Comparison of ENCODE assay signal across 8 mouse cellular contexts in the genomic region with DNA sequence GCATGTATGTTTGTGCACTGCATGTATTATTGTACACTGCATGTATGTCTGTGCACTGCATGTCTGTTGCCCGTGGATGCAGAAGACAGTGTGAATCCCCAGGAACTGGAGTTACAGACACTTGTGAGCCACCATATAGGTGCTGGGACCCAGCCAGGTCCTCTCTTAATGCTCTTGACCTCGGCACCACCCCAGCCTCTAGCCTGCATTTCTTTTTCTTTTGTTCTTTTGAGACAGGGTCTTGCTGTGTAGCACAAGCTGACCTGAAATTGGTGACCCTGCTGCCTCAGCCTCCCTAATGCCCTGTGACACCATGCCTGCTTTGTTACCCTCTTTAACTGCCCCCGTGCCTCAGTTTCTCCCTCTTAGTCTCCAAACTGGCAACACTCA. TPM values are rescaled to one million over a fixed set of nuclear protein-coding genes. Genes with fewer than 3 reads are reported as not detected.
DNase-seq lines count a peak whose midpoint lies in the region; ATAC-seq and TF ChIP-seq lines count a peak whose summit lies in the region.

No protein-coding gene starts in this region.

- H3K27ac ChIP-seq in left cerebral cortex, adult 2 months = peak overlapping the region; percentile 81
- peak overlapping the region; percentile 83 for H3K27ac ChIP-seq in embryonic facial prominence, embryonic 10.5 days (replicated peaks)
- peak overlapping the region; percentile 82 for H3K27ac ChIP-seq in intestine, embryonic 15.5 days

- 0 out of 2 replicates have a peak, but pooled peaks have one; percentile 0 for ATAC-seq in intestine, embryonic 15.5 days

- WGBS in embryonic facial prominence, embryonic 10.5 days = 22% methylated on average over 3 of the region's 3 CpGs
- 21% methylated on average over 3 of the region's 3 CpGs for WGBS in intestine, embryonic 15.5 days

- H3K9me3 ChIP-seq in embryonic facial prominence, embryonic 10.5 days = peaks cover 4% of the 10 kb centered on the region; the same call in 1 of the 2 replicates
- H3K9me3 ChIP-seq in intestine, embryonic 15.5 days = no peaks in the 10 kb centered on the region

- TF ChIP-seq CTCF in left cerebral cortex, adult 2 months (IDR thresholded peaks at IDR 0.05) = no peak

- intact Hi-C loops in left cerebral cortex, adult 2 months (cut with DNase I) = no loop called here

- peak overlapping the region; percentile 46 for H3K4me3 ChIP-seq in left cerebral cortex, adult 2 months
- H3K4me3 ChIP-seq in embryonic facial prominence, embryonic 10.5 days = peak overlapping the region; percentile 62
- H3K4me3 ChIP-seq in intestine, embryonic 15.5 days (replicated peaks) = peak overlapping the region; percentile 62
- peak overlapping the region; percentile 79 for H3K4me3 ChIP-seq in myocyte

- H3K4me1 ChIP-seq in embryonic facial prominence, embryonic 10.5 days = peaks cover 42% of the 10 kb centered on the region
- H3K4me1 ChIP-seq in intestine, embryonic 15.5 days (replicated peaks) = peaks cover 29% of the 10 kb centered on the region

- H3K9ac ChIP-seq in intestine, embryonic 15.5 days = peak overlapping the region; percentile 78

- H3ac ChIP-seq in myocyte (ENCODE audit: control insufficient read depth, insufficient read length) = peak overlapping the region; percentile 41

- no peaks in the 10 kb centered on the region for H3K36me3 ChIP-seq in embryonic facial prominence, embryonic 10.5 days (replicated peaks)
- no peaks in the 10 kb centered on the region for H3K36me3 ChIP-seq in intestine, embryonic 15.5 days
- no peaks in the 10 kb centered on the region for H3K36me3 ChIP-seq in myocyte (ENCODE audit: control insufficient read depth, insufficient read depth)

- DNase-seq in left cerebral cortex, adult 2 months (ENCODE audit: extremely low spot score in 1 of 2, low spot score in 2 of 2) = no peak
- no peak for DNase-seq in left cerebral cortex, adult 8-10 months (ENCODE audit: low spot score in 2 of 2)
- no peak for DNase-seq in embryonic facial prominence, embryonic 10.5 days (ENCODE audit: low spot score)
- DNase-seq in right cerebral cortex, adult 2 months (ENCODE audit: low spot score in 2 of 2) = no peak
- DNase-seq in left cerebral cortex, adult 11 months (ENCODE audit: low spot score) = no peak
- DNase-seq in c-Kit-positive CD71-positive TER-119-positive erythroid progenitor cells, embryonic 14.5 days (ENCODE audit: low spot score) = no peak

- TF ChIP-seq POLR2A in myocyte (IDR thresholded peaks at IDR 0.05; ENCODE audit: insufficient read length, low read depth) = peak; percentile 24

- peak overlapping the region; percentile 92 for H3K4me2 ChIP-seq in intestine, embryonic 15.5 days (replicated peaks)
- peak overlapping the region; percentile 85 for H3K4me2 ChIP-seq in myocyte (ENCODE audit: low read depth)

- peaks cover 32% of the 10 kb centered on the region for H3K79me2 ChIP-seq in myocyte (ENCODE audit: control insufficient read depth, insufficient read depth)

- peaks cover 60% of the 10 kb centered on the region for H3K27me3 ChIP-seq in embryonic facial prominence, embryonic 10.5 days (replicated peaks; ENCODE audit: low read depth, poor library complexity, severe bottlenecking)
- H3K27me3 ChIP-seq in intestine, embryonic 15.5 days (replicated peaks) = no peaks in the 10 kb centered on the region
- no peaks in the 10 kb centered on the region for H3K27me3 ChIP-seq in myocyte (ENCODE audit: control insufficient read depth, insufficient read depth, insufficient read length)

TF ChIP-seq in myocyte, 11 proteins besides CTCF, POLR2A, EP300 and RAD21:
- TF ChIP-seq REST (IDR thresholded peaks at IDR 0.05; ENCODE audit: insufficient read depth, insufficient read length) (no peak), POLR2AphosphoS2 (IDR thresholded peaks at IDR 0.05; ENCODE audit: insufficient read length, low read depth) (no peak), MAX (IDR thresholded peaks at IDR 0.05; ENCODE audit: low read depth) (no peak), USF1 (IDR thresholded peaks at IDR 0.05; ENCODE audit: low read depth) (no peak), TCF3 (IDR thresholded peaks at IDR 0.05; ENCODE audit: insufficient read length, low read depth) (no peak), MYOD1 (IDR thresholded peaks at IDR 0.05; ENCODE audit: control insufficient read depth in 1 of 3, insufficient read length in 2 of 3, low read depth in 2 of 3) (no peak), MYOG (IDR thresholded peaks at IDR 0.05; ENCODE audit: control insufficient read depth in 1 of 3, insufficient read depth in 1 of 3, insufficient read length in 2 of 3, low read depth in 2 of 3) (no peak), E2F4 (IDR thresholded peaks at IDR 0.05; ENCODE audit: insufficient read depth) (no peak)

RNA-seq across cellular contexts. Expression of gene Adgre5, which starts 0.5 kb away (rescaled TPM):
- total RNA-seq in left cerebral cortex, adult 2 months (2021) = 10 to 100 TPM in 1 of 2 experiments, 1 to 10 TPM in 1; 8.9 to 11.5 TPM
- 10 to 100 TPM in 1 of 4 experiments, 1 to 10 TPM in 3; 8.3 to 12.2 (median 8.8) TPM for total RNA-seq in left cerebral cortex, adult 8-10 months (2022)
- 7.8 and 11.5 TPM in 2 replicates for polyA plus RNA-seq in embryonic facial prominence, embryonic 10.5 days (2016; fragmentation: Nextera tagmentation; extraction: Ambion mirVana)
- 32.3 and 35.4 TPM in 2 replicates for polyA plus RNA-seq in intestine, embryonic 15.5 days (2015; fragmentation: Nextera tagmentation; extraction: Ambion mirVana)
- 137 TPM for polyA plus RNA-seq in myocyte (2012; fragmentation: generic; extraction: Trizol)

RNA-seq across cellular contexts. Expression of gene Ddx39, which starts 25.6 kb away (rescaled TPM):
- 10 to 100 TPM; 19.9 to 20.2 TPM for total RNA-seq in left cerebral cortex, adult 2 months (2021)
- 10 to 100 TPM; 14.4 to 18.4 (median 16.3) TPM for total RNA-seq in left cerebral cortex, adult 8-10 months (2022)
- polyA plus RNA-seq in embryonic facial prominence, embryonic 10.5 days (2016; fragmentation: Nextera tagmentation; extraction: Ambion mirVana) = 286 and 311 TPM in 2 replicates
- 215 and 226 TPM in 2 replicates for polyA plus RNA-seq in intestine, embryonic 15.5 days (2015; fragmentation: Nextera tagmentation; extraction: Ambion mirVana)
- polyA plus RNA-seq in myocyte (2012; fragmentation: generic; extraction: Trizol) = 113 TPM

RNA-seq across cellular contexts. Expression of gene Pkn1, which starts 41.6 kb away (rescaled TPM):
- 10 to 100 TPM; 60.9 to 65.6 TPM for total RNA-seq in left cerebral cortex, adult 2 months (2021)
- 10 to 100 TPM; 52.2 to 66.2 (median 54.8) TPM for total RNA-seq in left cerebral cortex, adult 8-10 months (2022)
- polyA plus RNA-seq in embryonic facial prominence, embryonic 10.5 days (2016; fragmentation: Nextera tagmentation; extraction: Ambion mirVana) = 30.3 and 30.9 TPM in 2 replicates
- polyA plus RNA-seq in intestine, embryonic 15.5 days (2015; fragmentation: Nextera tagmentation; extraction: Ambion mirVana) = 34.4 and 35.2 TPM in 2 replicates
- 34.1 TPM for polyA plus RNA-seq in myocyte (2012; fragmentation: generic; extraction: Trizol)
